Mouse (Mus musculus): ENCODE data around the gene Epp13. TPM values are rescaled to one million over a fixed set of nuclear protein-coding genes. Genes with fewer than 3 reads are reported as not detected.
"Not testable (repeated sequence)": the region's sequence is repeated elsewhere in the genome, so short reads cannot be mapped to it uniquely, and the experiment has no call there.

Epp13 gene
- polyA plus RNA-seq, 1 experiment from 2014 or later, result not detected

- 78% methylated on average over 11 of the region's 11 CpGs for WGBS
- not testable (repeated sequence) for H3K27ac ChIP-seq (replicated peaks; ENCODE audit: low read depth, low read length); H3K9me3 ChIP-seq (ENCODE audit: control insufficient read depth, low read length); DNase-seq; H3K4me3 ChIP-seq (replicated peaks; ENCODE audit: low read depth, low read length); H3K4me2 ChIP-seq (ENCODE audit: low read length); H3K4me1 ChIP-seq (ENCODE audit: control insufficient read depth, insufficient read depth, low read length); H3K27me3 ChIP-seq (ENCODE audit: control insufficient read depth, insufficient read depth, low read length); H3K9ac ChIP-seq (replicated peaks; ENCODE audit: low read length); ATAC-seq (ENCODE audit: low FRiP score, low TSS enrichment)
- peaks cover 56% of the 10 kb centered on the region for H3K36me3 ChIP-seq (ENCODE audit: control insufficient read depth, insufficient read depth, low read length)
These were observed 48.3 kb downstream of the Epp13 start for GRCm38 (mm10) chr7:6300796-6301195.

- DNase-seq (peak; percentile 58), ATAC-seq (ENCODE audit: low FRiP score, low TSS enrichment) (peak; percentile 85)
- peaks cover 6% of the 10 kb centered on the region; the same call in 1 of the 2 replicates for H3K4me1 ChIP-seq (ENCODE audit: control insufficient read depth, insufficient read depth, low read length)
- H3K27ac ChIP-seq (replicated peaks; ENCODE audit: low read depth, low read length), result peak overlapping the region; percentile 93
- H3K4me2 ChIP-seq (ENCODE audit: low read length), result peak overlapping the region; percentile 64
- H3K9ac ChIP-seq (replicated peaks; ENCODE audit: low read length), result peak overlapping the region; percentile 88
- H3K4me3 ChIP-seq (replicated peaks; ENCODE audit: low read depth, low read length), result peak overlapping the region; percentile 65
- H3K27me3 ChIP-seq (ENCODE audit: control insufficient read depth, insufficient read depth, low read length), result no peaks in the 10 kb centered on the region
- H3K9me3 ChIP-seq (ENCODE audit: control insufficient read depth, low read length), result no peaks in the 10 kb centered on the region
- WGBS, result 13% methylated on average over 23 of the region's 23 CpGs
- peaks cover 10% of the 10 kb centered on the region; the same call in 1 of the 2 replicates for H3K36me3 ChIP-seq (ENCODE audit: control insufficient read depth, insufficient read depth, low read length)
These were observed 78.1 kb downstream of the Epp13 start for GRCm38 (mm10) chr7:6330458-6331232.

GRCm38 (mm10) chr7:6331233-6331956 lies 78.9 kb downstream of the Epp13 start, which contains the start of gene Zfp583:
Gene Zfp583, minus strand, starts transcription at chr7:6331285.
- peak; percentile 93 for ATAC-seq (ENCODE audit: low FRiP score, low TSS enrichment)
- 4% methylated on average over 31 of the region's 31 CpGs for WGBS
- Histone ChIP-seq H3K36me3 (ENCODE audit: control insufficient read depth, insufficient read depth, low read length) (0 out of 2 replicates have a peak, but pooled peaks cover 7% of the 10 kb centered on the region), H3K27me3 (ENCODE audit: control insufficient read depth, insufficient read depth, low read length) (no peaks in the 10 kb centered on the region), H3K9me3 (ENCODE audit: control insufficient read depth, low read length) (no peaks in the 10 kb centered on the region), H3K4me3 (replicated peaks; ENCODE audit: low read depth, low read length) (peak within 1 kb of the TSS; percentile 65), H3K4me2 (ENCODE audit: low read length) (peak within 1 kb of the TSS; percentile 64), H3K9ac (replicated peaks; ENCODE audit: low read length) (peak within 1 kb of the TSS; percentile 88), H3K4me1 (ENCODE audit: control insufficient read depth, insufficient read depth, low read length) (peaks cover 6% of the 10 kb centered on the region; the same call in 1 of the 2 replicates), H3K27ac (replicated peaks; ENCODE audit: low read depth, low read length) (peak within 1 kb of the TSS; percentile 93)
- peak; percentile 96 for DNase-seq

Other genes starting within 250 kb of the Epp13 start
- gene Vmn1r65, start 241.7 kb upstream of the Epp13 start, polyA plus RNA-seq (2014; fragmentation: Nextera tagmentation; extraction: Ambion mirVana), result not detected in 2 replicates
- gene Nlrp4c, start 207.5 kb upstream of the Epp13 start, polyA plus RNA-seq (2014; fragmentation: Nextera tagmentation; extraction: Ambion mirVana), result not detected in 2 replicates
- gene Zfp787, start 96.7 kb upstream of the Epp13 start, polyA plus RNA-seq (2014; fragmentation: Nextera tagmentation; extraction: Ambion mirVana), result 12.0 and 19.1 TPM in 2 replicates
- 82.8 and 94.7 TPM in 2 replicates for gene Zfp444, start 80.5 kb upstream of the Epp13 start, polyA plus RNA-seq (2014; fragmentation: Nextera tagmentation; extraction: Ambion mirVana)
- gene Galp, start 55.6 kb upstream of the Epp13 start, polyA plus RNA-seq (2014; fragmentation: Nextera tagmentation; extraction: Ambion mirVana), result not detected in 2 replicates
- not detected in 2 replicates for gene Zscan5b, start 30.4 kb upstream of the Epp13 start, polyA plus RNA-seq (2014; fragmentation: Nextera tagmentation; extraction: Ambion mirVana)
- 13.9 and 15.7 TPM in 2 replicates for gene Zfp667, start 33.9 kb downstream of the Epp13 start, polyA plus RNA-seq (2014; fragmentation: Nextera tagmentation; extraction: Ambion mirVana)
- gene Zfp583, start 78.6 kb downstream of the Epp13 start, polyA plus RNA-seq (2014; fragmentation: Nextera tagmentation; extraction: Ambion mirVana), result 12.7 and 13.4 TPM in 2 replicates
- gene Gm3854, start 91.0 kb downstream of the Epp13 start, polyA plus RNA-seq (2014; fragmentation: Nextera tagmentation; extraction: Ambion mirVana), result 5.5 and 5.7 TPM in 2 replicates
- 6.1 and 6.4 TPM in 2 replicates for gene Zfp78, start 110.6 kb downstream of the Epp13 start, polyA plus RNA-seq (2014; fragmentation: Nextera tagmentation; extraction: Ambion mirVana)
- 14.6 and 17.7 TPM in 2 replicates for gene Zfp28, start 130.6 kb downstream of the Epp13 start, polyA plus RNA-seq (2014; fragmentation: Nextera tagmentation; extraction: Ambion mirVana)
- gene Smim17, start 146.0 kb downstream of the Epp13 start, polyA plus RNA-seq (2014; fragmentation: Nextera tagmentation; extraction: Ambion mirVana), result 3.4 and 6.9 TPM in 2 replicates
- gene Gm20715, start 157.6 kb downstream of the Epp13 start, polyA plus RNA-seq (2014; fragmentation: Nextera tagmentation; extraction: Ambion mirVana), result not detected in 2 replicates
- 0.20 and 0.23 TPM in 2 replicates for gene Olfr1344, start 186.0 kb downstream of the Epp13 start, polyA plus RNA-seq (2014; fragmentation: Nextera tagmentation; extraction: Ambion mirVana)
- 0.04 TPM in 1 of 2 replicates, not detected in the other for gene Olfr1336, start 203.5 kb downstream of the Epp13 start, polyA plus RNA-seq (2014; fragmentation: Nextera tagmentation; extraction: Ambion mirVana)
- gene Olfr1346, start 214.4 kb downstream of the Epp13 start, polyA plus RNA-seq (2014; fragmentation: Nextera tagmentation; extraction: Ambion mirVana), result not detected in 2 replicates
- not detected in 2 replicates for gene Olfr5, start 234.2 kb downstream of the Epp13 start, polyA plus RNA-seq (2014; fragmentation: Nextera tagmentation; extraction: Ambion mirVana)
- gene Olfr1347, start 247.0 kb downstream of the Epp13 start, polyA plus RNA-seq (2014; fragmentation: Nextera tagmentation; extraction: Ambion mirVana), result not detected in 2 replicates